In the genomic region with DNA sequence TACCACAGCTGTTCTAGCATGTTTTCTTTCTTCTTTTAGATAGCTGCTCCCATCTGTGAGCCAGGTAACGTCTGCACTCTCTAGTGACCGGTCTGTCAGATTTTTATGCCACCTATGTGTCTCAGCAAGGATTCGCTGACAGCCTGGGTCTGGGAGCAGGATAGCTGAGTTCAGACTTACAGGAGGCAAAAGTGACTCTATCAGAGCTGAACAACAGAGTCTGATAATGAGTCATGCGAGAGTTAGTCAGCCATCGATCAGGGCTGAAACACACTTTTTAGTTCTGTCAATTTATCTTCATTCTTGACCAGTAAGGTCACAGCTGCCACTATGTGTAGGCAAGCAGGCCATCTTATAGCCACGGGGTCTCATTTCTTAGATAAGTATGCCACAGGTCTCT, we compare ENCODE assay signal across 17 mouse cellular contexts.
"Had no signal": no experiment of that assay in that cellular context is flagged by ENCODE, and none has a peak within 500 bp of the region (broad histone marks: within the 10 kb centered on the region; RNA-seq: fewer than 3 reads in every experiment).

No protein-coding gene starts in this region.

- H3K4me3 ChIP-seq: lung, embryonic 15.5 days; megakaryocyte, embryonic 14.5 days; midbrain, embryonic 13.5 days; midbrain, embryonic 15.5 days; neural tube, embryonic 12.5 days; stomach, embryonic 15.5 days had no signal

- ATAC-seq: lung, postnatal 0 days; midbrain, embryonic 13.5 days; midbrain, embryonic 15.5 days had no signal

- H3K9me3 ChIP-seq: lung, embryonic 15.5 days; midbrain, embryonic 13.5 days; midbrain, embryonic 15.5 days; neural tube, embryonic 12.5 days; stomach, embryonic 15.5 days had no signal

- DNase-seq: lung, adult 2 months; lung, postnatal 14 days; lung, postnatal 36 days; right cerebral cortex, postnatal 14 days; thymus, adult 18-20 months; thymus, postnatal 14 days; thymus, postnatal 36 days had no signal

- H3K27me3 ChIP-seq: lung, embryonic 15.5 days; midbrain, embryonic 13.5 days; midbrain, embryonic 15.5 days; neural tube, embryonic 12.5 days; stomach, embryonic 15.5 days had no signal

- H3K27ac ChIP-seq: lung, embryonic 15.5 days; macrophage; midbrain, embryonic 13.5 days; midbrain, embryonic 15.5 days; neural tube, embryonic 12.5 days; stomach, embryonic 15.5 days; stomach, postnatal 0 days had no signal

- H3K9ac ChIP-seq: lung, embryonic 15.5 days; midbrain, embryonic 13.5 days; midbrain, embryonic 15.5 days; neural tube, embryonic 12.5 days; stomach, embryonic 15.5 days had no signal

- H3K36me3 ChIP-seq: lung, embryonic 15.5 days; midbrain, embryonic 13.5 days; midbrain, embryonic 15.5 days; neural tube, embryonic 12.5 days; stomach, embryonic 15.5 days had no signal

- H3K4me1 ChIP-seq: megakaryocyte, embryonic 14.5 days; midbrain, embryonic 13.5 days; midbrain, embryonic 15.5 days; neural tube, embryonic 12.5 days; stomach, embryonic 15.5 days had no signal

- H3K4me2 ChIP-seq: lung, embryonic 15.5 days; midbrain, embryonic 11.5 days; midbrain, embryonic 13.5 days; midbrain, embryonic 15.5 days; neural tube, embryonic 12.5 days; stomach, embryonic 15.5 days had no signal
